Mouse (Mus musculus): ENCODE data around the gene Ryr2.

DNA sequence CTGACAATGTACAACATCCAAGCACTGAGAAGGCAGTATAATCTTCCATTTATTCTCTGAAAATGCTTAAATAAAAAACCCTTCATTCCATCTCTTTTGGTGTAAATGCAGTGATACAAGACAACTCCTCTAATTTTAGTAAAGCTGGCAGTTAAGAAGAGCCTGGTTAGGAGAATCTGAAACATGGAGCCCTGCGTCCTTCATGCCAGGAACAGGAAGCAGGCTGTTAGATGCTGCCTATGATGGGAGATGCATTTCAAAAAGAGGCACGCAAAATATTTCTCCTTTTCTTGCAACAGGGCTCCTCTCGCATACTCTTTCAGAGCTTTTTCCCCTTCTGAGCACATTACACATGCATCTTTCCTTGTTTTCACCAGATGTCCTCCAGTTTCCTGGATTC lies 215.6 kb downstream of the Ryr2 start:
- TF ChIP-seq CTCF (IDR thresholded peaks at IDR 0.05; ENCODE audit: control insufficient read depth, insufficient read depth, insufficient read length) (no peak), MYOG (IDR thresholded peaks at IDR 0.05; ENCODE audit: control insufficient read depth, extremely low read depth, insufficient read length) (no peak)
